Mouse (Mus musculus): ENCODE data around the gene Dnm3. TPM values are rescaled to one million over a fixed set of nuclear protein-coding genes. Genes with fewer than 3 reads are reported as not detected.

Dnm3 gene
- total RNA-seq, 2 experiments from 2014 or later = 0.15 TPM; not detected in 1

- ATAC-seq (ENCODE audit: poor library complexity, severe bottlenecking) = no peak
Observed at GRCm38 (mm10) chr1:162039808-162040207, 438.0 kb downstream of the Dnm3 start.

GRCm38 (mm10) chr1:162039011-162039595, 438.7 kb downstream of the Dnm3 start:
- peak; percentile 28 for ATAC-seq (ENCODE audit: poor library complexity, severe bottlenecking)

GRCm38 (mm10) chr1:162038431-162038830, 439.4 kb downstream of the Dnm3 start:
- no peak for ATAC-seq (ENCODE audit: poor library complexity, severe bottlenecking)

- peak; percentile 74 for ATAC-seq (ENCODE audit: poor library complexity, severe bottlenecking)
Observed at GRCm38 (mm10) chr1:162037968-162038421, 439.8 kb downstream of the Dnm3 start.

- ATAC-seq (ENCODE audit: poor library complexity, severe bottlenecking) = no peak
Observed at GRCm38 (mm10) chr1:162037185-162037765, 440.6 kb downstream of the Dnm3 start.

- no peak for ATAC-seq (ENCODE audit: poor library complexity, severe bottlenecking)
Observed at GRCm38 (mm10) chr1:162036461-162036835, 441.4 kb downstream of the Dnm3 start.

GRCm38 (mm10) chr1:162035800-162036460, 441.9 kb downstream of the Dnm3 start:
- ATAC-seq (ENCODE audit: poor library complexity, severe bottlenecking) = no peak

- ATAC-seq (ENCODE audit: poor library complexity, severe bottlenecking) = no peak
Observed at GRCm38 (mm10) chr1:162023681-162024270, 454.1 kb downstream of the Dnm3 start.

- ATAC-seq (ENCODE audit: poor library complexity, severe bottlenecking) = no peak
Observed at GRCm38 (mm10) chr1:162020766-162021165, 457.1 kb downstream of the Dnm3 start.

GRCm38 (mm10) chr1:162020303-162020731, 457.5 kb downstream of the Dnm3 start:
- ATAC-seq (ENCODE audit: poor library complexity, severe bottlenecking) = no peak

- peak; percentile 64 for ATAC-seq (ENCODE audit: poor library complexity, severe bottlenecking)
Observed at GRCm38 (mm10) chr1:162018601-162018977, 459.2 kb downstream of the Dnm3 start.

- ATAC-seq (ENCODE audit: poor library complexity, severe bottlenecking) = peak; percentile 37; the same call in 1 of the 2 replicates
Observed at GRCm38 (mm10) chr1:162017975-162018600, 459.7 kb downstream of the Dnm3 start.

GRCm38 (mm10) chr1:162016982-162017381, 460.9 kb downstream of the Dnm3 start:
- no peak for ATAC-seq (ENCODE audit: poor library complexity, severe bottlenecking)

GRCm38 (mm10) chr1:162015247-162015862, 462.5 kb downstream of the Dnm3 start:
- no peak for ATAC-seq (ENCODE audit: poor library complexity, severe bottlenecking)

GRCm38 (mm10) chr1:162013561-162013960, 464.3 kb downstream of the Dnm3 start:
- no peak for ATAC-seq (ENCODE audit: poor library complexity, severe bottlenecking)

- ATAC-seq (ENCODE audit: poor library complexity, severe bottlenecking) = peak; percentile 74
Observed at GRCm38 (mm10) chr1:162011523-162012245, 466.1 kb downstream of the Dnm3 start.

GRCm38 (mm10) chr1:162009086-162009485, 468.7 kb downstream of the Dnm3 start:
- no peak for ATAC-seq (ENCODE audit: poor library complexity, severe bottlenecking)

- no peak for ATAC-seq (ENCODE audit: poor library complexity, severe bottlenecking)
Observed at GRCm38 (mm10) chr1:162008631-162009067, 469.2 kb downstream of the Dnm3 start.

GRCm38 (mm10) chr1:162008208-162008607, 469.6 kb downstream of the Dnm3 start:
- no peak for ATAC-seq (ENCODE audit: poor library complexity, severe bottlenecking)

- peak; percentile 66 for ATAC-seq (ENCODE audit: poor library complexity, severe bottlenecking)
Observed at GRCm38 (mm10) chr1:162006109-162006508, 471.7 kb downstream of the Dnm3 start.
